Mouse (Mus musculus) embryonic facial prominence, embryonic 14.5 days (tissue): ENCODE data around the gene Mtr. TPM values are rescaled to one million over a fixed set of nuclear protein-coding genes. Genes with fewer than 3 reads are reported as not detected.

Experiments
- ATAC-seq: fragments of 200-750 bp; cut with Nextera tagmentation; 2 replicates; pipeline ENCODE4 v1.8.0; 2017; ENCODE audit warnings: low read depth, moderate number of reproducible peaks, moderate TSS enrichment
- DNase-seq: peaks from one replicate; pipeline ENCODE4 v3.0.0-alpha.2; 2015; ENCODE audit warnings: low spot score
- H3K27ac ChIP-seq: fragments of 300-500 bp; sonication (generic); replicated peaks from 2 replicates; pipeline ENCODE4 v1.5.1; 2014; ENCODE audit warnings: low read depth, mild to moderate bottlenecking, low read length, moderate library complexity
- H3K27me3 ChIP-seq: fragments of 300-500 bp; sonication (generic); replicated peaks from 2 replicates; pipeline ENCODE4 v1.6.1; 2014; ENCODE audit warnings: low read length; ENCODE audit not compliant: control insufficient read depth, insufficient read depth
- H3K36me3 ChIP-seq: fragments of 300-500 bp; sonication (generic); 2 replicates; pipeline ENCODE4 v1.6.1; 2014; ENCODE audit warnings: low read length, mixed read lengths; ENCODE audit not compliant: control insufficient read depth, insufficient read depth
- H3K4me1 ChIP-seq: fragments of 300-500 bp; sonication (generic); 2 replicates; pipeline ENCODE4 v1.6.1; 2014; ENCODE audit warnings: antibody characterized with exemption, low read length; ENCODE audit not compliant: control insufficient read depth, insufficient read depth
- H3K4me2 ChIP-seq: fragments of 300-500 bp; sonication (generic); 2 replicates; pipeline ENCODE4 v1.6.1; 2014; ENCODE audit warnings: low read depth, mild to moderate bottlenecking, low read length, moderate library complexity, mixed read lengths
- H3K4me3 ChIP-seq: fragments of 300-500 bp; sonication (generic); 2 replicates; pipeline ENCODE4 v1.5.1; 2014; ENCODE audit warnings: low read depth, mild to moderate bottlenecking, low read length
- H3K9ac ChIP-seq: fragments of 300-500 bp; sonication (generic); 2 replicates; pipeline ENCODE4 v1.6.1; 2014; ENCODE audit warnings: low read depth, mild to moderate bottlenecking, low read length, moderate library complexity, mixed read lengths
- H3K9me3 ChIP-seq: fragments of 300-500 bp; sonication (generic); 2 replicates; pipeline ENCODE4 v1.6.1; 2016; ENCODE audit warnings: low read length; ENCODE audit not compliant: control insufficient read depth
- WGBS: fragments of 180-500 bp; shearing (Covaris S2); extraction: QIAGEN DNeasy Blood & Tissue Kit; methylation state at CpG from one replicate; pipeline ENCODE4 v1.1.7; 2014; 5-methylcytosine and 5-hydroxymethylcytosine counted together
- polyA plus RNA-seq: library from polyadenylated mRNA; unstranded; fragments of >200 nt; fragmentation: Nextera tagmentation; extraction: Ambion mirVana; gene quantifications from 2 replicates; pipeline ENCODE4 v1.2.1, GENCODE M21; 2014

The Mtr gene
- polyA plus RNA-seq, 1 experiment from 2014 or later, result 20.5 TPM

DNA sequence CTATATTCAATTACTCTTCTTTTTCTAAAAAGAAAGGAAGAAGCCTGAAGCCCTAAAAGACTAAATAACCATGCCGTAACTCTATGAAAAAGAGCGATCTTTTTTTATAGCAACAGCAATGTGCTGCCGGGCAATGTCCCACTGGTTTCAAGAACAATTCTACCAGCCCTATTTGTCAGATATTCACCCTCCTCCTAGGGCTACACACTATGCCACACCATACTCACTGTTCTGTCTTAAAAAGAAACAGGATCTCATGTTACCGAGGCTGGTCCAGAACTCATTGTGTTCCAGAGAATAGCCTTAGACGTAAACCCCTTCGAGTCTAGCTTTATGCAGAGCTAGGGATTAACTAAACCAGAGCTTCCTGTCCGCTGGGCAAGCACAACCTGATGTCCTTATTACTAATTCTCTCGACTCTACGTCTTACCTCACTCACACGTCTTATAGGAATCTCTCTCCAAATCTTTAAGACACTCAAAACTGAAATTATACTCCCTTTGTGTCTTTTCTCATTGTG, 982 bp downstream of the Mtr start:
- WGBS, result 9% methylated on average over 10 of the region's 10 CpGs
- Histone ChIP-seq H3K4me2 (peak overlapping the region; percentile 76), H3K27ac (peak overlapping the region; percentile 89), H3K27me3 (no peaks in the 10 kb centered on the region), H3K36me3 (peaks cover 7% of the 10 kb centered on the region; the same call in 1 of the 2 replicates), H3K9ac (peak overlapping the region; percentile 80), H3K4me1 (peaks cover 16% of the 10 kb centered on the region), H3K4me3 (peak overlapping the region; percentile 60), H3K9me3 (0 out of 2 replicates have a peak, but pooled peaks cover 5% of the 10 kb centered on the region)
- DNase-seq, result peak; percentile 51
- ATAC-seq, result no peak; the same call in 1 of the 2 replicates

DNA sequence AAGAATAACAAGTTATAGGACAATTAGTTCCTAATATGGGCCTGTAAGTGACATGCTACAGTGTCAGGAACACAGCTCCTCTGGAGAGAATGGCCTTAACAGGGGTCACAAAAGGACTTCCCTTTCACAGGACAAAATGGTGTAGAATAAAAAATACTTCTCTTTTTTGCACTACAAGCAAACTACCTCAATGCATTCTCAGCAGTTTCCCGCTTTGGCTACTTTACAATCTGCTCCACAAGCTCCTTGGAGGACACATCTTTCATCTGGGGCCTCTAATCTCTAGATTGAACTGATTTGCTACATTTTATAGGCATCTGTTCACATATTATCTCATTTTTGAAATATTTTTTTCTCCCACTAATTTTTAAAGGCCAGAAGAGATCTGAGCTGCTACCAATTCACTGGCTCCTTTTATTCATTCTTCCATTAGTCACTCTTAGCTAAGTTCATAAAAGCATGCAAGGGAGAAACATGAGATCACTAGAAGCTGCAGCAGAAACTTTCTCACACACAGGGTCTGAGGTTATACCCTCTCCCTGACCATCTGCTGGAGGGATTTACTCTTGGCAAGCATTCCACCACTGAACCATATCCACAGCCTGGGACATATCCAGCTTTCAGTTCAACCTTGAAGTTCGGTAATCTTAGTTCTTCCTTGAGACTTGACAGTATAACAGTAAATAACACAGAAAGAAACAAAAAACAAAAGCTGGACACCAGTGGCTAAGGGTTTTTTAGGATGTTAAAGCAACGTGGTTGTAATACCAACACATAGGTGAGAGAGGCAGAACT, 1.8 kb downstream of the Mtr start:
- ATAC-seq, result no peak
- WGBS, result 62% methylated on average over 3 of the region's 3 CpGs
- peak overlapping the region; percentile 76 for H3K4me2 ChIP-seq
- DNase-seq, result peak; percentile 58
- no peaks in the 10 kb centered on the region for H3K27me3 ChIP-seq
- H3K4me3 ChIP-seq, result peak overlapping the region; percentile 60
- H3K9ac ChIP-seq, result no peak overlapping the region
- peaks cover 16% of the 10 kb centered on the region for H3K4me1 ChIP-seq
- 0 out of 2 replicates have a peak, but pooled peaks cover 2% of the 10 kb centered on the region for H3K9me3 ChIP-seq
- peaks cover 13% of the 10 kb centered on the region for H3K36me3 ChIP-seq
- H3K27ac ChIP-seq, result no peak overlapping the region

DNA sequence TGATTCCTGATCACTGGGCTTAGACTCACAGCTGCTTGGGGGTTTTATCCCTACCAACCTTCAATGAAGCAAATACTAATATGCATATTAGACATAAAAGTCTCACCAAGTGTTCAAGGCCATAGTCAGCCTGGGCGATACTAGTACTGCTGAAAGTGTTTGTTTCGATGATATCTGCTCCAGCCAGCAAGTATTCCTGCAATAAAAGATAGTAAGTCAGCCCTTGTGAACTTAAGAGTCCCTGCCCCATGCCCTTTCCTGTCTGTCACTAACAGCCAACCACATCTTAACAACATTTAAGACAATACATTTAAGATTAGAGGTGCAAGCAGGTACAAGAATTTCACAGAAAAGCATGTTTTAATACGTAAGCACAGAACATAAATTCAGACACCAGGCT, 7.4 kb downstream of the Mtr start:
- H3K9ac ChIP-seq, result no peak overlapping the region
- no peak overlapping the region for H3K4me3 ChIP-seq
- no peak overlapping the region for H3K27ac ChIP-seq
- DNase-seq, result no peak
- no peaks in the 10 kb centered on the region for H3K27me3 ChIP-seq
- WGBS, result 96% methylated on average over 3 of the region's 3 CpGs
- H3K4me1 ChIP-seq, result 0 out of 2 replicates have a peak, but pooled peaks cover under 1% of the 10 kb centered on the region
- H3K4me2 ChIP-seq, result no peak overlapping the region
- H3K9me3 ChIP-seq, result no peaks in the 10 kb centered on the region
- peaks cover 56% of the 10 kb centered on the region for H3K36me3 ChIP-seq
- no peak for ATAC-seq

DNA sequence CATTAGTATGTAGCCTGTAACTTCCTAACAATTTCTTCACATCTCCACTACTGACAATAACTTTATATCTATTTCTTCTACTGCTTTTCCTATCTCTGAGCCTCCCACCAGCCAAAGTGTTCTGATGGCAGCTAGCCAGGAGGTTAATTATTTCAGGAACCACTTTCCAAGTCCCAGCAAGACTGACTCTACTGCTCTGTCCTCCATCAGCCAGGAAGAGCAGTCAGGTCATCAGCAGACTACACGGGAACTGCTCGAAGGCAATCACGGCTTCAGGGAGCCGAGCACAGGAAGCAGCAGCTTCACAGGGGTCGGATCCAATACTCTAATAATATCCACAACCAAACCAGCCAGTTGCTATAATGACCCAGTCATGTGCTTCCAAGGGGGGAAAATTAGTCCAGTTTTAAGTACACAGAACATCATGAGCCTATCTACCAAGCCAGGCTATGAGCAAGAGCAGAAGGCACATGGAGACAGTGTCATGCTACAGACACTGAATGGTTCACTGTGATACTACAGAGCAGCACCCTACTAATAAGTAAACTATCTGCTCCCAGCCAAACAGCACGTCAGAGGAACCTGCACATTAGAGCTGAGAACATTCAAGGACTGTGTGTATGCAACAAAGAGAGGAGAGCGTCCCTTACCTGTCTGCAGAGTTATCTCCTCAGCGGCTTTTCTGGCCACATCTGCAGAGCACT, 8.6 kb downstream of the Mtr start:
- 89% methylated on average over 8 of the region's 8 CpGs for WGBS
- Histone ChIP-seq H3K9me3 (no peaks in the 10 kb centered on the region), H3K4me3 (no peak overlapping the region), H3K27me3 (no peaks in the 10 kb centered on the region), H3K4me2 (no peak overlapping the region), H3K27ac (no peak overlapping the region), H3K36me3 (peaks cover 66% of the 10 kb centered on the region), H3K4me1 (no peaks in the 10 kb centered on the region), H3K9ac (no peak overlapping the region)
- ATAC-seq (no peak), DNase-seq (no peak)

DNA sequence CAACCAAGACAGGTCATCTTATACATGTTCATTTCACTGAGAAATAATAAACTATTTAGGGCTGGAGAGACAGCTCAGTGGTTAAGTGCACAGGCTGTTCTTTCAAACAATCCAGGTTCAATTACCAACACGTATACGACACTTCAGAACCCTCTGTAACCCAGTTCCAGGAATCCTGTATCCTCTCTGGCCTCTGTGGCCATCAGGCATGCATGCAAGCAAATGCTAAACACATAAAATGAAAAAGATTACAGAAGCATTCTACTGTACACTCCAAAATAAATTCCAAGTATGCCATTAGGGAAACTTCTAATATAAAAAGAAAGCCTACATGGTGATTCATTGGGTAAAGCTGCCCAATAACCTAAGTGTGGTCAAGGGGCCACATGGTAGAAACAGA, 12.0 kb downstream of the Mtr start:
- Histone ChIP-seq H3K27me3 (no peaks in the 10 kb centered on the region), H3K36me3 (peaks cover 85% of the 10 kb centered on the region), H3K9me3 (no peaks in the 10 kb centered on the region), H3K4me3 (no peak overlapping the region), H3K9ac (no peak overlapping the region), H3K4me2 (no peak overlapping the region), H3K27ac (no peak overlapping the region), H3K4me1 (no peaks in the 10 kb centered on the region)
- WGBS, result 95% methylated on average over 2 of the region's 2 CpGs
- no peak for DNase-seq
- ATAC-seq, result no peak

DNA sequence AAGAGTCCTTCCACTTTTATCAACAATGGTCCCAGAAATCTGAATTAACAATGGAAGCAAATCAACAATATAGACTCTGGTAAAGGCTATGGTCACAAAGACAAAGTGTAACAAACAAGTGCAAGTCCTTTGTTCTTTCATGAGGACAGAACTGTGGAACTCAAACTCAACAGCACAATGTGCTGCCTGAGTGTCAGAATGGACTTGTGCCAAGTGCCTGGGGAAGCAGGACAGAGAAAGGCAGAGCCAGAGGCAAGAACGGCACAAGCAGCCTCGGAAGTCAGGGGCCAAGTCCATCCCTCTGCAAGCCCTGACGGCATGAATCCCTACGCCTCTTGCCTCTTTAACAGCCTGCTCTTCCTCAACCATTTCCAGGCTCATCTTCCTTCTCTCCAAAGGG, 13.9 kb downstream of the Mtr start:
- H3K4me3 ChIP-seq, result no peak overlapping the region
- no peaks in the 10 kb centered on the region for H3K27me3 ChIP-seq
- ATAC-seq (no peak), DNase-seq (no peak)
- no peak overlapping the region for H3K9ac ChIP-seq
- peaks cover 82% of the 10 kb centered on the region for H3K36me3 ChIP-seq
- H3K27ac ChIP-seq, result no peak overlapping the region
- H3K9me3 ChIP-seq, result no peaks in the 10 kb centered on the region
- 92% methylated on average over 4 of the region's 4 CpGs for WGBS
- H3K4me2 ChIP-seq, result no peak overlapping the region
- no peaks in the 10 kb centered on the region for H3K4me1 ChIP-seq

DNA sequence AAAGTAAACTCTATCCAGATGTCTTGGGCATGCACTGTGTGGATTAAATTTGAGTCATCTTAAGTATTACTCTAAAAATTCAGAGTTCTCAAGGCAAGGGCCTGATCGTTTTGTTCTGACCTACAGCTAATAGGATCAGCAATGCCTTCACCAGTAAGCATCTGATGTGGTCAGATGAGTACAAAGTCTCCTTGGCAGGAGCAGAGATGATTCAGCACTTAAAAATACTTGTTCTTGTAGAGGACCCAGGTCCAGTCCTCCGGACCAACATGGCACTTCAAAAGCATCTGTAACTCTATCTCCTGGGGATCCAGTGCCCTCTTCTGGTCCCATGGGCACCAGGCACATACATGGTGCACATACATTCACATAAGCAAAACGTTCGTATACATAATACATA, 25.8 kb downstream of the Mtr start:
- no peak overlapping the region for H3K9ac ChIP-seq
- DNase-seq (no peak), ATAC-seq (no peak)
- no peaks in the 10 kb centered on the region for H3K27me3 ChIP-seq
- peaks cover 81% of the 10 kb centered on the region for H3K36me3 ChIP-seq
- no peaks in the 10 kb centered on the region for H3K4me1 ChIP-seq
- H3K27ac ChIP-seq, result no peak overlapping the region
- no peaks in the 10 kb centered on the region for H3K9me3 ChIP-seq
- WGBS, result 87% methylated on average over 4 of the region's 4 CpGs
- no peak overlapping the region for H3K4me3 ChIP-seq
- no peak overlapping the region for H3K4me2 ChIP-seq

DNA sequence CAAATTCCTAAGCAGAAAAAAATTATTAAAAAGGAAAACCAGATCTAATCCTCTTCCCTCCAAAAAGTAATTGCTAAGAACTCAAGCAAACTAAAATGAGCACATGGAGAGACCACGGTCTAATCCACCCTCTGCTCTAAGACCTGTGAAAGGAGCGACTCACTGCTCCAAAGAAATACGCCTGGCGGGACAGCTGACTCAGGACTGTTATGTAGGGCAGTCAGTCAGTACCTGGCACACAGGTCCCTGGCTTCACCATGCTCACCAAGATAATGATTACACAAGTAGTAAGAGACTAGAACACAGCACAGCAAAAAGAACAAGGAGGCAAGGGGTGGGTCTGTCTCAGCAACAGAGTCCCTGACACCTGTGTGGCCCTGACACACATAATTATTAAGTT, 29.7 kb downstream of the Mtr start:
- H3K4me2 ChIP-seq, result no peak overlapping the region
- 88% methylated on average over 4 of the region's 4 CpGs for WGBS

More for the DNA sequence above, 29.7 kb downstream of the Mtr start:
- Histone ChIP-seq H3K4me3 (no peak overlapping the region), H3K9ac (no peak overlapping the region), H3K36me3 (peaks cover 83% of the 10 kb centered on the region), H3K27me3 (no peaks in the 10 kb centered on the region), H3K27ac (no peak overlapping the region), H3K9me3 (no peaks in the 10 kb centered on the region), H3K4me1 (no peaks in the 10 kb centered on the region)
- no peak for ATAC-seq
- DNase-seq, result no peak
